Mouse (Mus musculus): ENCODE measurements around the gene Shtn1. TPM values are rescaled to one million over a fixed set of nuclear protein-coding genes. Genes with fewer than 3 reads are reported as not detected.
A peak's percentile ranks its signal among the peaks of the same experiment; 100 is the strongest.

Gene Shtn1
- total RNA-seq, 1 experiment, result 1.6 TPM

GRCm38 (mm10) chr19:58968731-58969506 is 107.0 kb downstream of the Shtn1 start:
- in situ Hi-C loops (cut with MboI; ENCODE audit: low sequenced_read_pairs in 2 of 2, unreplicated experiment in 2 of 2), result no loop called here
- Histone ChIP-seq H3K36me3 (ENCODE audit: control insufficient read depth, insufficient read depth, low read length, poor library complexity, severe bottlenecking) (no peaks in the 10 kb centered on the region), H3K4me3 (ENCODE audit: insufficient read depth in 1 of 2, low read depth in 1 of 2, low read length in 2 of 2, poor library complexity in 1 of 2, severe bottlenecking in 1 of 2) (no peak overlapping the region), H3K9me3 (ENCODE audit: control insufficient read depth, insufficient read depth, low read depth, low read length) (no peaks in the 10 kb centered on the region), H3K4me1 (ENCODE audit: control insufficient read depth in 2 of 2, insufficient read depth in 2 of 2, low read length in 2 of 2, poor library complexity in 1 of 2) (no peaks in the 10 kb centered on the region; a peak in 2 of 4 replicates), H3K9ac (ENCODE audit: insufficient read depth, low read depth, low read length, poor library complexity, severe bottlenecking) (no peak overlapping the region), H3K27ac (ENCODE audit: insufficient read depth, low read depth, low read length, poor library complexity, severe bottlenecking) (no peak overlapping the region; the same call in 1 of the 2 replicates)
- peak; percentile 73 for DNase-seq (ENCODE audit: low read depth, low spot score)
- no peak for TF ChIP-seq ZNF384 (IDR thresholded peaks at IDR 0.05; ENCODE audit: low read depth, low read length)
- TF ChIP-seq CHD2 (IDR thresholded peaks at IDR 0.05; ENCODE audit: low read depth, low read length), result 0 out of 2 replicates have a peak, but pooled peaks have one; percentile 17
- TF ChIP-seq HCFC1 (IDR thresholded peaks at IDR 0.05; ENCODE audit: borderline replicate concordance, insufficient read depth, low read length), result no peak
- no peak for TF ChIP-seq ZC3H11A (IDR thresholded peaks at IDR 0.05; ENCODE audit: borderline replicate concordance, low read depth, low read length)

DNA sequence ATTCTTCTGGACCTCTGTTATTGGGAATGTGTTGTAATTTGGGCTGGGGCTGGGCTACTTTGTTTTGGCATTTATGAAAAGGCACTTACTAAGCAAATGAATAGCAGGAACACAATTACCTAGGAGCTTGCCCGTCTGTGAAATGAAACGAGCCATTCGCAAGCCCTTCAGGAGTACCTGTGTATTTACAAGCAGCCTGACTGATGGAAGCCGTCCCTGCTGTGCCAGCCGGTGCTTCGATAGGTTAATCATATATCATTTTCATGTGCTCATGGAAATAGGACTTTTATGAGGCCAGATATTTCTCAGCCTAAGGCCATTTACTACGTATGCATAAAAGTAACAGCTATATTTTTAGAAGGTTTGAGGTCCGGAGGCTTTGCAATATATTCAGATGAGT is 112.9 kb downstream of the Shtn1 start:
- in situ Hi-C loops (cut with MboI; ENCODE audit: low sequenced_read_pairs in 2 of 2, unreplicated experiment in 2 of 2), result no loop called here
- Histone ChIP-seq H3K36me3 (ENCODE audit: control insufficient read depth, insufficient read depth, low read length, poor library complexity, severe bottlenecking) (no peaks in the 10 kb centered on the region), H3K4me3 (ENCODE audit: insufficient read depth in 1 of 2, low read depth in 1 of 2, low read length in 2 of 2, poor library complexity in 1 of 2, severe bottlenecking in 1 of 2) (no peak overlapping the region), H3K4me1 (ENCODE audit: control insufficient read depth in 2 of 2, insufficient read depth in 2 of 2, low read length in 2 of 2, poor library complexity in 1 of 2) (peaks cover 0 to 5% of the 10 kb centered on the region in 2 experiments; a peak in 3 of 4 replicates), H3K9ac (ENCODE audit: insufficient read depth, low read depth, low read length, poor library complexity, severe bottlenecking) (no peak overlapping the region), H3K27ac (ENCODE audit: insufficient read depth, low read depth, low read length, poor library complexity, severe bottlenecking) (no peak overlapping the region), H3K9me3 (ENCODE audit: control insufficient read depth, insufficient read depth, low read depth, low read length) (no peaks in the 10 kb centered on the region)
- DNase-seq (ENCODE audit: low read depth, low spot score), result no peak
- TF ChIP-seq ZC3H11A (IDR thresholded peaks at IDR 0.05; ENCODE audit: borderline replicate concordance, low read depth, low read length), result no peak
- TF ChIP-seq ZNF384 (IDR thresholded peaks at IDR 0.05; ENCODE audit: low read depth, low read length), result no peak
- no peak for TF ChIP-seq CHD2 (IDR thresholded peaks at IDR 0.05; ENCODE audit: low read depth, low read length)
- no peak for TF ChIP-seq HCFC1 (IDR thresholded peaks at IDR 0.05; ENCODE audit: borderline replicate concordance, insufficient read depth, low read length)
- TF ChIP-seq MAFK (IDR thresholded peaks at IDR 0.05; ENCODE audit: insufficient read depth, low read depth, low read length), result no peak

- Histone ChIP-seq H3K4me3 (ENCODE audit: insufficient read depth in 1 of 2, low read depth in 1 of 2, low read length in 2 of 2, poor library complexity in 1 of 2, severe bottlenecking in 1 of 2) (no peak overlapping the region), H3K27ac (ENCODE audit: insufficient read depth, low read depth, low read length, poor library complexity, severe bottlenecking) (no peak overlapping the region; the same call in 1 of the 2 replicates), H3K9me3 (ENCODE audit: control insufficient read depth, insufficient read depth, low read depth, low read length) (no peaks in the 10 kb centered on the region), H3K36me3 (ENCODE audit: control insufficient read depth, insufficient read depth, low read length, poor library complexity, severe bottlenecking) (no peaks in the 10 kb centered on the region), H3K9ac (ENCODE audit: insufficient read depth, low read depth, low read length, poor library complexity, severe bottlenecking) (no peak overlapping the region), H3K4me1 (ENCODE audit: control insufficient read depth in 2 of 2, insufficient read depth in 2 of 2, low read length in 2 of 2, poor library complexity in 1 of 2) (peaks cover 0 to 2% of the 10 kb centered on the region in 2 experiments; a peak in 1 of 4 replicates)
- in situ Hi-C loops (cut with MboI; ENCODE audit: low sequenced_read_pairs in 2 of 2, unreplicated experiment in 2 of 2), result no loop called here
- no peak for DNase-seq (ENCODE audit: low read depth, low spot score)
- TF ChIP-seq ZNF384 (IDR thresholded peaks at IDR 0.05; ENCODE audit: low read depth, low read length), result no peak
- TF ChIP-seq MAFK (IDR thresholded peaks at IDR 0.05; ENCODE audit: insufficient read depth, low read depth, low read length), result peak; percentile 88
Observed at GRCm38 (mm10) chr19:58954779-58955178, 121.1 kb downstream of the Shtn1 start.

DNA sequence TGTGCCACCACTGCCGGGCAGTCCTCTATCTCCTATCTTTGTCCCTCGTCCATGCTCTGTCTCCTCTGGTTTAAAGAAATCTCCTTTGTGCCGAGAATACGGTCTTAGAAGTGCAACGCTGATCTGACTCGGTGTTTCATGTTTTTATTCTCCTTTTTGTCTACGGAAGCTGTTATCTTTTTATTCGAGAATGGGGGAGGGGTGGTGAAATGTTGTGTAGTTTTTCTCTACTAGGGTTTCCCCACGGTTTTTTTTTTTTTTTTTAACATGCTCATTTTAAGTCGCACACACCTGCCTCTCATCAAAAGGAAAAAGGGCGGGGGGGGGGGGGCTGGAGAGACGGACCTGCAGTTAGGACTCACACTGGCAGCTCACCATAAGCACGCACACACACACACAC is 123.7 kb downstream of the Shtn1 start:
- in situ Hi-C loops (cut with MboI; ENCODE audit: low sequenced_read_pairs in 2 of 2, unreplicated experiment in 2 of 2), result no loop called here
- TF ChIP-seq ZC3H11A (IDR thresholded peaks at IDR 0.05; ENCODE audit: borderline replicate concordance, low read depth, low read length) (no peak), CHD2 (IDR thresholded peaks at IDR 0.05; ENCODE audit: low read depth, low read length) (no peak), MAFK (IDR thresholded peaks at IDR 0.05; ENCODE audit: insufficient read depth, low read depth, low read length) (no peak)

More for the DNA sequence above, 123.7 kb downstream of the Shtn1 start:
- H3K9me3 ChIP-seq (ENCODE audit: control insufficient read depth, insufficient read depth, low read depth, low read length), result no peaks in the 10 kb centered on the region
- no peak overlapping the region for H3K4me3 ChIP-seq (ENCODE audit: insufficient read depth in 1 of 2, low read depth in 1 of 2, low read length in 2 of 2, poor library complexity in 1 of 2, severe bottlenecking in 1 of 2)
- no peak overlapping the region for H3K9ac ChIP-seq (ENCODE audit: insufficient read depth, low read depth, low read length, poor library complexity, severe bottlenecking)
- H3K27ac ChIP-seq (ENCODE audit: insufficient read depth, low read depth, low read length, poor library complexity, severe bottlenecking), result no peak overlapping the region
- no peak for DNase-seq (ENCODE audit: low read depth, low spot score)
- no peaks in the 10 kb centered on the region for H3K36me3 ChIP-seq (ENCODE audit: control insufficient read depth, insufficient read depth, low read length, poor library complexity, severe bottlenecking)
- H3K4me1 ChIP-seq (ENCODE audit: control insufficient read depth in 2 of 2, insufficient read depth in 2 of 2, low read length in 2 of 2, poor library complexity in 1 of 2), result peaks cover 0 to 2% of the 10 kb centered on the region in 2 experiments; a peak in 1 of 4 replicates

All from ES-E14 (cell line).